Mouse (Mus musculus) lung, postnatal 10 days (tissue): ENCODE data around the gene Cdh20.
A peak's percentile ranks its signal among the peaks of the same experiment; 100 is the strongest.
"Not testable (repeated sequence)": the region's sequence is repeated elsewhere in the genome, so short reads cannot be mapped to it uniquely, and the experiment has no call there.

Experiments used
- DNase-seq: peaks from one replicate; pipeline ENCODE4 v3.0.0; 2021

Gene Cdh20

GRCm38 (mm10) chr1:104917307-104917836 lies 149.0 kb downstream of the Cdh20 start:
- DNase-seq = no peak

- DNase-seq = no peak
These were observed 164.7 kb downstream of the Cdh20 start for GRCm38 (mm10) chr1:104933051-104933450.

- no peak for DNase-seq
These were observed 168.6 kb downstream of the Cdh20 start for GRCm38 (mm10) chr1:104936966-104937365.

GRCm38 (mm10) chr1:104939156-104939555 lies 170.8 kb downstream of the Cdh20 start:
- no peak for DNase-seq

- DNase-seq = peak; percentile 18
These were observed 176.3 kb downstream of the Cdh20 start for GRCm38 (mm10) chr1:104944470-104945109.

GRCm38 (mm10) chr1:104945110-104945489 lies 176.8 kb downstream of the Cdh20 start:
- no peak for DNase-seq

GRCm38 (mm10) chr1:104949640-104950039 lies 181.3 kb downstream of the Cdh20 start:
- not testable (repeated sequence) for DNase-seq

GRCm38 (mm10) chr1:104957046-104957445 lies 188.7 kb downstream of the Cdh20 start:
- DNase-seq = no peak

GRCm38 (mm10) chr1:104961670-104962069 lies 193.3 kb downstream of the Cdh20 start:
- no peak for DNase-seq

GRCm38 (mm10) chr1:104962257-104962656 lies 193.9 kb downstream of the Cdh20 start:
- no peak for DNase-seq

GRCm38 (mm10) chr1:104979068-104979467 lies 210.7 kb downstream of the Cdh20 start:
- DNase-seq = no peak

GRCm38 (mm10) chr1:104980273-104980672 lies 211.9 kb downstream of the Cdh20 start:
- no peak for DNase-seq

- peak; percentile 59 for DNase-seq
These were observed 218.1 kb downstream of the Cdh20 start for GRCm38 (mm10) chr1:104986222-104986973.

GRCm38 (mm10) chr1:104987526-104987925 lies 219.2 kb downstream of the Cdh20 start:
- DNase-seq = no peak

- DNase-seq = no peak
These were observed 224.1 kb downstream of the Cdh20 start for GRCm38 (mm10) chr1:104992441-104992840.

GRCm38 (mm10) chr1:104993905-104994611 lies 225.7 kb downstream of the Cdh20 start:
- peak; percentile 17 for DNase-seq

- DNase-seq = no peak
These were observed 226.3 kb downstream of the Cdh20 start for GRCm38 (mm10) chr1:104994612-104994986.

GRCm38 (mm10) chr1:104997814-104998213 lies 229.5 kb downstream of the Cdh20 start:
- no peak for DNase-seq

- no peak for DNase-seq
These were observed 233.8 kb downstream of the Cdh20 start for GRCm38 (mm10) chr1:105002179-105002578.

- DNase-seq = no peak
These were observed 235.5 kb downstream of the Cdh20 start for GRCm38 (mm10) chr1:105003786-105004185.

- DNase-seq = no peak
These were observed 244.3 kb downstream of the Cdh20 start for GRCm38 (mm10) chr1:105012616-105013015.

GRCm38 (mm10) chr1:105013291-105013690 lies 245.0 kb downstream of the Cdh20 start:
- DNase-seq = no peak

GRCm38 (mm10) chr1:105041668-105042067 lies 273.3 kb downstream of the Cdh20 start:
- DNase-seq = no peak
